Comparison of ENCODE assay signal across 8 mouse cellular contexts in genomic region chr15:77151816-77152215, GRCm38 (mm10).
DNase-seq lines count a peak whose midpoint lies in the region; ATAC-seq and TF ChIP-seq lines count a peak whose summit lies in the region.

No protein-coding gene starts in this region.

- peak overlapping the region; percentile 68 for H3K4me3 ChIP-seq in heart, embryonic 15.5 days
- H3K4me3 ChIP-seq in cortical plate, adult 2 months (ENCODE audit: insufficient read depth, low read length) = peak overlapping the region; percentile 88
- peak overlapping the region; percentile 71 for H3K4me3 ChIP-seq in hindbrain, embryonic 15.5 days
- peak overlapping the region; percentile 62 for H3K4me3 ChIP-seq in midbrain, embryonic 16.5 days (ENCODE audit: low read depth, low read length)

- peak overlapping the region; percentile 79 for H3K9ac ChIP-seq in heart, embryonic 15.5 days
- peak overlapping the region; percentile 89 for H3K9ac ChIP-seq in hindbrain, embryonic 15.5 days
- peak overlapping the region; percentile 86 for H3K9ac ChIP-seq in midbrain, embryonic 16.5 days (ENCODE audit: low read depth, low read length)

- peaks cover 53% of the 10 kb centered on the region for H3K4me1 ChIP-seq in heart, embryonic 15.5 days (replicated peaks)
- peaks cover 24% of the 10 kb centered on the region for H3K4me1 ChIP-seq in cortical plate, adult 2 months (ENCODE audit: control insufficient read depth, insufficient read depth, low read length)
- H3K4me1 ChIP-seq in hindbrain, embryonic 15.5 days (replicated peaks) = peaks cover 60% of the 10 kb centered on the region
- H3K4me1 ChIP-seq in midbrain, embryonic 16.5 days (ENCODE audit: control insufficient read depth, insufficient read depth, low read length) = peaks cover 42% of the 10 kb centered on the region

- DNase-seq in heart, adult 9 months (ENCODE audit: low spot score in 2 of 2) = no peak
- DNase-seq in layer of hippocampus, postnatal 25 days (ENCODE audit: extremely low spot score in 1 of 2, low spot score in 1 of 2) = no peak
- DNase-seq in urinary bladder, postnatal 36 days (ENCODE audit: low spot score in 2 of 2) = no peak

- 7% methylated on average over 4 of the region's 4 CpGs for WGBS in heart, embryonic 15.5 days
- WGBS in hindbrain, embryonic 15.5 days = 9% methylated on average over 4 of the region's 4 CpGs
- 6% methylated on average over 4 of the region's 4 CpGs for WGBS in midbrain, embryonic 16.5 days

- peak overlapping the region; percentile 63 for H3K4me2 ChIP-seq in heart, embryonic 15.5 days
- H3K4me2 ChIP-seq in hindbrain, embryonic 15.5 days = peak overlapping the region; percentile 92
- H3K4me2 ChIP-seq in midbrain, embryonic 16.5 days (ENCODE audit: low read length) = peak overlapping the region; percentile 67

- no peak for TF ChIP-seq CTCF in cortical plate, adult 2 months (IDR thresholded peaks at IDR 0.05; ENCODE audit: extremely low read depth, insufficient read depth, low read length)

- ATAC-seq in heart, embryonic 15.5 days (replicated peaks; ENCODE audit: insufficient number of reproducible peaks, insufficient read depth, low FRiP score, low read depth) = no peak
- no peak for ATAC-seq in hindbrain, embryonic 15.5 days (ENCODE audit: low FRiP score, low read depth)
- no peak for ATAC-seq in midbrain, embryonic 16.5 days
- ATAC-seq in monocyte, adult 5-6 weeks (replicated peaks; ENCODE audit: insufficient number of reproducible peaks, low FRiP score, low TSS enrichment, poor library complexity, severe bottlenecking) = no peak

- no peaks in the 10 kb centered on the region for H3K36me3 ChIP-seq in heart, embryonic 15.5 days
- no peaks in the 10 kb centered on the region for H3K36me3 ChIP-seq in hindbrain, embryonic 15.5 days
- H3K36me3 ChIP-seq in midbrain, embryonic 16.5 days (ENCODE audit: control insufficient read depth, insufficient read depth, low read length) = no peaks in the 10 kb centered on the region

- peak overlapping the region; percentile 94 for H3K27ac ChIP-seq in heart, embryonic 15.5 days
- no peak overlapping the region for H3K27ac ChIP-seq in cortical plate, adult 2 months (ENCODE audit: insufficient read depth, low read length)
- H3K27ac ChIP-seq in hindbrain, embryonic 15.5 days (replicated peaks) = peak overlapping the region; percentile 97
- peak overlapping the region; percentile 65 for H3K27ac ChIP-seq in midbrain, embryonic 16.5 days (ENCODE audit: low read length)

- H3K9me3 ChIP-seq in heart, embryonic 15.5 days (replicated peaks) = no peaks in the 10 kb centered on the region
- H3K9me3 ChIP-seq in hindbrain, embryonic 15.5 days = no peaks in the 10 kb centered on the region
- H3K9me3 ChIP-seq in midbrain, embryonic 16.5 days (replicated peaks; ENCODE audit: control insufficient read depth, low read length, poor library complexity, severe bottlenecking) = no peaks in the 10 kb centered on the region

- TF ChIP-seq POLR2A in cortical plate, adult 2 months (IDR thresholded peaks at IDR 0.05; ENCODE audit: extremely low read depth, insufficient read depth, low read length) = no peak

- H3K27me3 ChIP-seq in heart, embryonic 15.5 days = no peaks in the 10 kb centered on the region
- H3K27me3 ChIP-seq in hindbrain, embryonic 15.5 days = no peaks in the 10 kb centered on the region
- no peaks in the 10 kb centered on the region for H3K27me3 ChIP-seq in midbrain, embryonic 16.5 days (ENCODE audit: control insufficient read depth, insufficient read depth, low read depth, low read length)
